Mouse (Mus musculus) brain, embryonic 14.5 days (tissue): ENCODE data around the gene Rogdi.

ENCODE experiments used
- CTCF ChIP-seq: fragments of 200-500 bp; IDR thresholded peaks from 2 replicates; pipeline ENCODE4 v1.5.1; 2012; ENCODE audit warnings: inconsistent platforms, mild to moderate bottlenecking, moderate library complexity, borderline replicate concordance; ENCODE audit not compliant: insufficient read depth, insufficient read length; ENCODE audit errors: extremely low read depth
- POLR2A ChIP-seq: fragments of 200-500 bp; IDR thresholded peaks from 2 replicates; pipeline ENCODE4 v1.6.1; 2012; ENCODE audit warnings: mild to moderate bottlenecking, inconsistent platforms, borderline replicate concordance; ENCODE audit not compliant: poor library complexity, insufficient read depth, insufficient read length, severe bottlenecking; ENCODE audit errors: extremely low read depth

DNA sequence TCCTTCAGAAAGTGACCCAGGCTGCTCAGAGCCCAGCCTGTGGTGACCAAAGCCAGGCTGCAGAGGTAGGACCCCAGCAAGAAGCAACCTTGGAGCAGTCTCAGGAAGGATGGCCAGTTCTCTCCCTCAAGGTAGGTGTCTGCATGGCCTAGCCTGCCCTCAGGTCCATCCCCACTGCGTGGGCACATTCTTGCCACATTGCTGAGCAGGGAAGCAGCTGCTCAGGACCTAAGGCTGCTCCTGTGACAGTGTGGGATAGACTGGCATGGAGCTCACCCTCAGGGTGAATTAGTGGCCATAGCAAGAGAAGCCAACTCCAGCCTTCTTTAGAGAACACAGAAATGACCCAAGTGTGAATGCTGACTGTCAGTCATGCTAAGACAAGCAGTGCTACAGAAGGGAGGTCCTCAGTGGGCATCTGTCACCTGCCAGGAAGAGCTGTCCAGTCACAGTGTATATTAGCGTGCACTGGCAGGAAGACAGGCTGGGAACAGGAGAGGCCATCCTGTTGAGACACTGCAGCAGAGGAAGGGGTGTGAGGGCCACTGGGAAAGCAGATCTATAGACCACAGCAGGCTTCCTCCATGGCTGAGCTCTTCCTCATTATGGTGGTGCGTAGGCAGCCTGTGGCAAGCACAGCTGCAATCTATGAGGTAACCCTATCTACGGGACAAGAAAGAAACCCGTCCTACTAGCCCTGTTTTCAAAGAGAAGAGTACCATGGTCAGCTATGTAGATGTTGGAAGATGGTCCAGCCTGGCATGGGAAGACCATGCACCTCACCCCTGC lies 44.1 kb downstream of the Rogdi start:
- no peak for TF ChIP-seq CTCF
- no peak for TF ChIP-seq POLR2A
